Mouse (Mus musculus) heart, postnatal 25 days (tissue): Measurements from ENCODE around the gene Stim2. TPM values are rescaled to one million over a fixed set of nuclear protein-coding genes. Genes with fewer than 3 reads are reported as not detected.

Experiments used
- DNase-seq: peaks from one replicate; pipeline ENCODE4 v3.0.0; 2022; ENCODE audit warnings: low spot score
- intact Hi-C: fragments of 180-260 bp; cut with DNase I; formaldehyde crosslinking; loops from one replicate; pipeline ENCODE4 v1.15.1; 2025
- total RNA-seq, 2 experiments: library from RNA; stranded (reverse); gene quantifications; 2 replicates each; pipeline ENCODE4 v1.2.3; 2021

The Stim2 gene
- total RNA-seq, 2 experiments from 2014 or later, result 12.4 to 16.6 TPM

DNA sequence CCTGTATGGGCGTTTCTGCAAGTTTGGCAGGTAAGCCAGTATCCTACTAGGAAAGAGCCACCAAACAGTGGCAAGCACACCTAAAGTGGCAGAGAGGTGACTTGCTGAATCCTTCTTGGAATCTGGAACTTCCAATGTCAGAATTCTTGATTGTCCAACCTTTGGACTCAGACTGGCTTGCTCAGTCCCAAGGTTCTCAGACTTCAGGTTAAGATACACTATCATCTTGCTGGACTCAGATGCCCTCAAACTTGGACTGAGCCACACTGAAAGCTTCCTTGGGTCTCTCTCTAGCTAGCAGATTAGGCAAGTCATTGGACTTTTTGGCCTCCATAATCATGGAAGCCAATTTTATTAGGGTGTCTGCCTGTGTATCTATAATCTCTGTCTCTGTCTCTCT lies 10.8 kb upstream of the Stim2 start:
- DNase-seq, result no peak
- intact Hi-C loops, result no loop called here

DNA sequence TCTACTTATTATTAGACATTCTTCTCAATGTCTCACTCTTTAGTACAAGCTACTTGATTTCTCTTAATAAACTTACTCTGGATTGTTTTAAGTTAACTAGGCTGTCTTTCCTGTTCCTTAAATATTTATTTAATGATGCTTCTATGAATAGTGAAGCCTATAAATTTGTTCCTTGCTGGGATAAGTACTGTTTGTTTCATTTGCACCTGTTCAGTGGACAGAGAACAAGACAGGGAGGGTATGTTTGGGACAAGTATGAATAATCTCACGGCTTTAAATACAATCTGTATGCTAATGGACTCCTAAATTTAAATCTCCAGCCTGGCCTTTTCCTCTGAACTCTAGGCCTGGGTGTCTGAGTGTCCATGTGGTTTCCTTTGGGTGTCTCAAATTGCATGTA lies 10.2 kb upstream of the Stim2 start:
- intact Hi-C loops, result no loop called here
- DNase-seq, result no peak

DNA sequence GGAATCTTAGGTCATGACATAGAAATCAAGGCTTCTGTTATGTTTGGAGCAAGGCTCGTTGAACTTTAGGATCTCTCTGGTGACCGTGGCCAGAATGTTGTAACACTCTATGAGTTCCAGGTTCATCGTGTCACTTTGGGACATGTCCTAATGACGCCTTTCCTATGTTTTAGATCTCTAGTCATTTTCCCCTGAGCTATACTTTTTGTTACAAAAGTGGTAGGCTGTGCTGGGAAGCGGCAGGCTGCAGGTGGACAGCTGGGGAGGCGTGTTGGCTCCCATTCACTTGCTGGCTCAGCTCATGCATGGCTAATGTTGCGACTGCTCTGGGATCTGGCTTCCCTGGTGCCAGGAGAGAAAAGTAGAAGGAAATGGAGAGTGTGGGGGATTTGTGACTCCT lies 5.7 kb upstream of the Stim2 start:
- DNase-seq, result no peak
- intact Hi-C loops, result no loop called here

DNA sequence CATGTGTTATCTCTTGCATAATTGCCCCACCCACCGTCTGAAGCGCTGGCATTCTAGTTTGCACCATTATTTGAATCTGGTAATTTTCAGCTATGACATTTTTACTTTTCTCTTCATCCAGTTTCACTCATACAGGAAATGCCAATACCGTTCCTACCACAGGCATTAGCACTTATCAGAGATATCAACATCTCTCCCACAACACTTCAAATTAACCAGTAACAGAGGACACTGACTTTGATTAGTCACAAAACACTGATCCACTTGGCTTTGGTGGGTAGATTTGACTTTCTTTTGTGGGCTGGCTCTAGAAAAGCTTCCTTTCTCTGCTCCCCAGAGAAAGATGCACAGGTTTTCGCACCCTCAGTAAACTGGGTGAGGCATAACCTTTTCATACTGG lies 3.7 kb upstream of the Stim2 start:
- intact Hi-C loops, result loop anchor here (2.0 kb wide), 2 partner anchors 42 to 66 kb away; no protein-coding TSS in a partner anchor
- no peak for DNase-seq

DNA sequence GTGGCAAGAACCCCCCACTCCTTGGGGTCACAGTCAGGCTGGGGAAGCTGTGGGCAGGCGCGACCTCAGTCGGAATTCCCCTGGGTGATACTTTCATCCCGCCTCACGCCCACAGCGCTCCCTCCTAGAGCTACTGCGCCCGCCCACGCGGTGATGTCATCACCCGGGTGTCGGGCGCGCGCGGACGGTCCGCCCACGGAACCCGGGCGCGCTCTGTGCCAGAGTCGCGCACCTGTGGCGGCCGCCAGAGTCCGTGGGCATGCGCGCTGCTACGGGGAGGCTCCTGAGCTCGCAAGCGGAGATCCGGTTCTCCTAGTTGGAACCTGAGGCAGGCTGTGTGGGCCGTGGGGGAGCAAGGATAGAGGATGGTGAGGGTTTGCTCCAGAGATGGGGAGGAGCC lies 3.0 kb upstream of the Stim2 start:
- intact Hi-C loops, result loop anchor here (2.0 to 5.0 kb wide), 4 partner anchors 43 to 123 kb away; no protein-coding TSS in a partner anchor

DNA sequence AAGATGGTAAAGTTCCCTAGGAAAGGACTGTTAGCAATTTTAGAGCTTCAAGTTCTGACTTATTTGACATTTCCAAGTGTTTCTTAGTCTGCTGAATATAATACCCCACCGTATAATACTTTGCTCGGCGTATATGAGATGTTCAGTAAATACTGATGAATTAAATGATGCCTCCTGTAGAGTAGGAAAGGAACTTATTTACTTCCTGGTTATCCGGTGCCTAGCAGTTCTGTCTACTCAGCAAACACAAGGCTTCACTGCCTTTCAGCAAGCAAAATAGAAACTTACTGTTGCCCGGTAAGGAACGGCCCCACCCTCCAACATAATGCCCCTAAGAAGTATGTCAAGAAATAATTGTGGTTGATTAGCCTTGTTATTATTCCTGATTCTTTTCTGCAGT lies 1.5 kb upstream of the Stim2 start:
- no peak for DNase-seq
- intact Hi-C loops, result loop anchor here (5.0 kb wide), 2 partner anchors 115 to 125 kb away; no protein-coding TSS in a partner anchor

More for the DNA sequence above, 3.0 kb upstream of the Stim2 start:
- DNase-seq, result peak; percentile 77

DNA sequence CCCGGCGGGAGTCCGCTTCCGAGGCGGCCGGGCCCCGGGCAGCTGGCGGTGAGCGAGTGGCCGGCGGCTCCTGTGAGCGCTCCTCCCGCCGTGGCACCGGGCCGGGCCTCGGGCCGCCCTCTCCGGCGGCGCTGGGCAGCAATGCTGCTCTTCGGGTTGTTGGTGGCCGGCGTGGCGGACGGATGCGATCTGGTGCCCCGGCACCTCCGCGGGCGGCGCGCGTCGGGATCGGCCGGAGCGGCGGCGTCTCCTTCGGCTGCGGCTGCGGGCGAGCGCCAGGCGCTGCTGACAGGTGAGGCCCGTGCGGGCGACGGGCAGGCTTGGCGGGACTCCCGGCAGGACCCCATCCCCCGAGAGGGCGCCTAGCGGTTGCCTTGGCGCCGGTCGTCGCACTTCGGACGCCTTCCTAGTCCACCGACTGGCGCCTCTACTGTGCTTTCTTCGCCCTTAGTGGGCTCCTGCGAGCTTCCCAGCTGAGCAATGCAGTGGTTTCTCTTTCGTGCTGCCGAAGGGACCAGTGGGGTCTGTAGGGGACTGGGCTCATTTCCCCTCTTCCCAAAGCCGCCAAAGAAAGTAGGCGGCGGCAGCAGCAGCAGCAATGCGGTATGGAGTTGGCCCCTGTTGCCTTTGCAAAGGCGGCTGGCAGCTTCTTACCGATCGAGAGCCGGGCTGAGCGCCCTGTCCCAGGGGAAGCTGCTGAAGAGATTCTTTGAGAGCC lies 603 bp downstream of the Stim2 start:
- intact Hi-C loops, result loop anchor here (5.0 kb wide), 2 partner anchors 113 to 127 kb away; no protein-coding TSS in a partner anchor
- DNase-seq, result peak; percentile 35

DNA sequence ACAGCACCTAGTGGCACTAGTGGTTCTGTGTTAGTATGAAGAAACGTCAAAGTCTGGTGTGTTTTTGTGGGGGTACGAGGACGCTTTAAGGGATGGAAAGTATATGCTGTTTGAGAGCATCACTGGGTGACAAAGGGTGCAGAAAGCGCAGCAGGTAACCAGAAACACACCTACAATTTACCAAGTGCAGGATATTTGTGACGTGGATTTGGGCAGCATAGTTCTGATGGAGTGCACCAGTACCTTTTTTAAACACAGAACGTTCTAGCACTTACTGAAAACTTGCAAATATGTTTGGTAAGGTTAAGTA lies 1.1 kb downstream of the Stim2 start:
- no peak for DNase-seq
- intact Hi-C loops, result loop anchor here (5.0 kb wide), 2 partner anchors 113 to 127 kb away; no protein-coding TSS in a partner anchor

DNA sequence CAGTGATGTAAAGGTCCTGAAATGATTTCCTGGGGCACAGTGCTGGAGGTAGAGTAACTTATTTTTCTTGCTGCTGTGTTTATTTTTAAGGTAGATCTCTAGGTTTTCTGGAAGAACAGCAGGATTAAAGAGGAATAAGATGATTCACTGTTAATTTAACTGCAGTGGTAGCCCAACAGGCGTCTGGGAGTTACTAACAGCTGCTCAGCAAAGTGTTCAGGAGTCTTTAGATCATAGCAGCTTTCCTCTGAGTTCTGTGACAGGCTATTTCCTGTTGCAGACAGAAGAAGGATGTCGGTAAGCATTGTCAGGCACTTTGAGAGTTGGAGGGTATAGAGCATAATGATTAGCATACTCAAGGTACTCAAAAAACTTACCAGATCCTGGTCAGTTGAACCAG lies 1.5 kb downstream of the Stim2 start:
- no peak for DNase-seq
- intact Hi-C loops, result loop anchor here (5.0 kb wide), 3 partner anchors 47 to 128 kb away; no protein-coding TSS in a partner anchor

DNA sequence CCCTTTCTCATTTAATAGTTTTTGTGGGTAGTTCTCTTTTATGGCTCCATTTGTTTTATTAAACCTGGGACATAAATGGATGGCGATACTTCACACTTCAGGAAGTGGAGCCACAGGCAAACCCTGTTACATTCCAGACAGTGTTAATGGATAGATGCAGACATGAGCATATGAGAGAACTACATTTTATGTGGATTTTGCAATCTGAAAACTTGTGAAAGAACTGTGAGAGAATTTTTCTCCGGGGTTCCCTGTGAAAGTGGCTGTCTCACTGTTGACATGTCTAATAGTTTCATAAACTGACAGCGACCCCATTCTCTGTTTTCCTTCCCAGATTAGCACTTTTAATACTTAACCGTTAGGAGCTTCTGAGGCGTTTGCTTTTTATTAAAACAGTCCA lies 2.7 kb downstream of the Stim2 start:
- DNase-seq, result no peak
- intact Hi-C loops, result loop anchor here (5.0 kb wide), 1 partner anchor 46 kb away; no protein-coding TSS in a partner anchor

DNA sequence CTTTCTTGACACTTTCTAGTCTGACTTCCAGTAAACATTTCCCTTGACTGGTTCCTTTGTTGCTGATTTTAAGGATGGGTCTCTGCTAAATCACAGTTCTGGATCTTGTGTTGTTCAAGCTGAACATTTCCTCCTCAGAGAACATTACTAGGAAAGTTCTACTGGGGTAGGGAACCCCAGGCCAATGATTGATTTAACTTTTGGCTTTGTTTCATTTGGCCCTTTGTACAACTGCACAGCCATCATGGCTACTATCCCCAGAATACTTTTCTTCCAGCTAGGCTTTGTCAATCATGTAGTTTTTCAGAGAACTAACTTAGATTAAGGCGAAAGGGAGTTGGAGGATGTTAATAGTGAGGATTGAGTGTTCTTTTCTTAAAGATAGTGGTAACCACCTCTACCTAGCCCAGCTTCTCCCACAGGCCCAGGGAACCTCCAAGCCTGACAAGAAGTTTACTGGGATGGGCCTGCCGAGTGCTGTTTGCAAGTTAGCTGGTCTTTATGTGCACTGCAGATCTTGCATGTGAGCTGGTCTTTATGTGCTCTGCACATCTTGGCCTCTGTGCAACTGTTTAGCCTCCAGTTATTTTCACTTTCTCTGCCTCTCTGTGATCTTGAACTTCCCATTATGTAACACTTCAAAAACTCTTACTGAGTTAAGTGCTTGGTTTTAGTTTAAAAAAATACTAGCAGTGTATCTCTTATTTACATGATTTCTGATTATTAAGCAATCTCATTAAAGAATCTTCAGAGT lies 7.0 kb downstream of the Stim2 start:
- intact Hi-C loops, result no loop called here

DNA sequence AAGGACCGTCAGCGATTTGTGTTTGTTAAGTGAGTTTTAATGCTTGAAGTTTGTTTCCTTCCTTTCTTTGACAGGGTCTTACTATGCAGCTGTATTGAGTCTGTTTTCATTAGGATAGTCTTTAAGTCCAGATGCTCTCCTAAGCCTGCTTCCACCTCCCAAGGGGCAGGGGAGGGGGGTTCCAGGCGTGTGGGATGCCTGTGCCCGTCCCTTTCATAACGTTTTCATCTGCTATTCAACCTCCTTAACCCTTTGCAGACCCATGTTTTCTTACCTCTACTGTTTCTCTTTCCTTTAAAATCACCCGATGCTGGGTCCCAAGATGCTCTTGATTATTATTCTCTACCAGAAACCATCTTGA lies 7.5 kb downstream of the Stim2 start:
- intact Hi-C loops, result no loop called here
- DNase-seq, result no peak

More for the DNA sequence above, 7.0 kb downstream of the Stim2 start:
- DNase-seq, result no peak

DNA sequence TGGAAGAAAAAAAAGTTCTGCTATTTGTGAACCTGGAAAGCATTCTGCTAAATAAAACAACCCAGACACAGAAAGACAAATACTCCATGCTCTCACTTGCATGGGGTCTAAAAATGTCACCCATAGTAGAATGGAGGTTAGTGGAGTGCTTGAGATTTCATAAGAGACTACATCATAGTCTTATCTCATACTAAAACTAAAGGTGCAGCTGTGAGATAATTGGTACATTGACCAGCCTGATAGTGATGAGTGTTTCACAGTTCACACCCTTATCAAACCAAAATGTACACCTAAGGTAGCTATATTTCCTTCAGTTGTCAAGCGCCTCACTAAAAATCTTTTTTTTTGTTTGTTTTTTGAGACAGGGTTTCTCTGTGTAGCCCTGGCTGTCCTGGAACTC lies 8.5 kb downstream of the Stim2 start:
- intact Hi-C loops, result no loop called here
- DNase-seq, result no peak

DNA sequence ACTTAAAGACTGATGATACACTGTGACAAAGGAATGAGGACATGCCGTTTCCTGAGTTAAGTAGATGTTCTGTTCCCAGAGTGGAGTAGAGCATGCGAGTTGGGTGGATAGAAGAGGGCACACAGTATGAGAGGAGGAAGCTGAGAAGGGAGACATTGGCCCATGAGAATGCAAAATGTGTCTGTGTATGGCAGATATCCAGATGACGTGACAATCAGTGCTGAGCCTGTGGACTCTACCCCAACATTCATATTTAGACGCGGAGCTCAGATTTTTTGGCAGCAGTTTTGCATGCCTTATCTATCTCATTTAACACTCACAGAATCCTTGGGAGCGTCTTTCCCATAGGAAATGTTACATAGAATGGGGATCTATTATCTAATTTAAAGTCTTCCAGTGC lies 9.3 kb downstream of the Stim2 start:
- no peak for DNase-seq

DNA sequence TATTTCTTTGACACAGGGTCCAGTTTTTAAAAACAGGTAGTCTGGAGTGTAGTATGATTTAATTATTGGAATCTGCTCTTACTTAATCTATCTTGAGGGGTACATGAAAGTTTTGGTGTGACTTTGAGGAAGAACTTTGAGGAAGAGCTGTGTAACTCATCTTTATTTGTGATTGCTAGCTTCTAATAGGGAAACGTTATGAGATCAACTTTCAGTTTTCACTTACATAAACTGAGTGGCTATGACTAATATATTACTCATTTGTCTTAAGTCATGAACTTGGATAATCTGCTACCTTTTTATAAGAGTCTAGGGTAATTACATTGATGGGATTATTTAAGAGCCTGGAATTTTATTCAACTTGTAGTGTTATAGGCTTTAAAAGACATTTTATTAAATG lies 15.0 kb downstream of the Stim2 start:
- intact Hi-C loops, result no loop called here
- no peak for DNase-seq

More for the DNA sequence above, 9.3 kb downstream of the Stim2 start:
- intact Hi-C loops, result no loop called here

DNA sequence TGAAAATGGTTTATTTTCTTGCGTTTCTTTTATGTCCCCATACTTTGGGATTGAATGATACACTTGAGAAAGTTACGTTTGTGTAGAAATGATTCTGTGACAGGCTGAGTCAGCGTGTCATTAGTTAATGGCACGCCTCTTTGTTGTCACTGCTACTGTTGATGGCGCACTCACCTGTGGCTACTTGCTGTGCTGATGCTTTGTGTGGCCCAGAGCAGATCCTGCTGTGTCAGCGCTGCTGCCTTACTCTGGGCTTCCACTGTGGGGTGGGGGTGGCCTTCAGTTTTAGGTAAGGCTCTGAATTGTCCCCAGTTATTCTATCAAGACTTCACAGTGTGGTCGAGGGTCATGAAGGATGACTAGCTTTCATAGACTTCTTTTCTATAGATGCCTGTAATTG lies 18.8 kb downstream of the Stim2 start:
- no peak for DNase-seq
- intact Hi-C loops, result no loop called here

DNA sequence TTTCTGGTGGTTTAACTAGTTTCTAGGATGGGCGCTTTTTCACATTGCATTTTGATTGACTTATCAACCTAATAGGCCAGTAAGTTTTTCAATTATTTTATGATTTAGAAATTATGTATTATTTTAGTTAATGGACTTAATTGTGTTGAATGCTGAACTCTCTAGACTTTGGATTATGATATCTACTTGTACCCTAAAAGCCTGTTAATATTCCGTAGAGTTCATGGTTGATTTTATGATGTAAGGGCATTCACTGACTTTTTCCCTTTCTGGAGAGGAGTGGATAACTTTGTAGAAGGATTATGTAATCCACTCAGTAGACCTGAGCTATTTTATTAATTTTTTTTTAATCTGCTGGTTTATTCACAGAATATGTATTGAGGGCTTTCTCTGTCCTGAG lies 20.6 kb downstream of the Stim2 start:
- intact Hi-C loops, result no loop called here

DNA sequence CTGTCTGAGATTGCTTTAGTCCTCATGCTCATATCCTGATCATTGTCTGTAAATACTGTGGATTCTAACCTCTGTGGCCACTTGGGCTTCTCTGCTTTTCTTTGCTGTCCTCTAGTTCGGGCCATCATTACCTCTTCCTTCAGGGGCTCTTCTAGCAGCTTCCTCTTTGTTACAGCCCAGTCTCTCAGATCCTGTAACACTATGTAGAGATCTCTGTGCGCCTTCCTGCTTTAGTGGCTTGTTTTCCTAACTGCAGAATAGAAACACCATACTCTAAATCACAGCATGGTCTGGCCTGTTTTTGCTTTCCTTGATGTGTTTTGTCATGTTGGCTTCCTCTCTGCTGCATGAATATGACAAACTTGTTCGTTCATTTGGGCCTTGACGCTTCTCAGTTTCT lies 21.2 kb downstream of the Stim2 start:
- no peak for DNase-seq
- intact Hi-C loops, result no loop called here

More for the DNA sequence above, 20.6 kb downstream of the Stim2 start:
- DNase-seq, result no peak

DNA sequence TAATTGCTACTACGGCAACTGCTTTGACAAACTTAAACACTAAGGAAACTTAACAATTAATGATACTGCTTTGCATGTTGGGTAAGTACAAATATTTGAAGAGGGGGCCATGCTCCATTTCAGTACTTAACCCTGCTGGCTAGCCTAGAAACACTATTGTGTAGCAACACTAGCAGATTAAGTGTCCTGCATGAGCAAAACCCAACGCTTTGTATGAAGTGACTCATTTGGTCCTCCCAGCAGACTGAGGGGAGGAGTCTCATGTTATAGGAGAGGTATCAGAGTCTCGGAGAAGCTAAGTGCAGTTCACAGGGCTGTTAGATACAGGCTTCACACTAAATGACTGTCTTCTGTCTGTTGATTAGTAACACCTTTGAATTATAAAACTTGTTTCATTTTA lies 26.3 kb downstream of the Stim2 start:
- intact Hi-C loops, result no loop called here
- no peak for DNase-seq

DNA sequence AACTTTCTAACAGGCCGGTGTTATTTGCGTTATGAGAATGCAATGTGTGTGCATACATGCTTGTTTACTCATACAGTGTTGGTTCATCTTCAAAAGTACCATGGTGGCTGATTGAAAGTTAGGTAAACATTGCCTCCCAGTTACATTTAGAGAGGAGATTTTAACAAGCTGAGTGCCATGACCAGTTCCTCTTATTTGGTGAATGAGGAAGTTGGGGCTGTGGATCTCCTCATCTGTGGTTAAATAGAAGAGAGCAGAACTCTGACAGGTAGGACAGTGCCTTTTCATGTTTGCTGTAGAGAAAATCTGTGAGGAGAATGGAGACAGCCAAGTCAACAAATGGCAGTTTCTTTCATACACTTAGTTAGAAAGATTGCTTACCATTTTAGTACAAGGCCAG lies 27.3 kb downstream of the Stim2 start:
- no peak for DNase-seq

DNA sequence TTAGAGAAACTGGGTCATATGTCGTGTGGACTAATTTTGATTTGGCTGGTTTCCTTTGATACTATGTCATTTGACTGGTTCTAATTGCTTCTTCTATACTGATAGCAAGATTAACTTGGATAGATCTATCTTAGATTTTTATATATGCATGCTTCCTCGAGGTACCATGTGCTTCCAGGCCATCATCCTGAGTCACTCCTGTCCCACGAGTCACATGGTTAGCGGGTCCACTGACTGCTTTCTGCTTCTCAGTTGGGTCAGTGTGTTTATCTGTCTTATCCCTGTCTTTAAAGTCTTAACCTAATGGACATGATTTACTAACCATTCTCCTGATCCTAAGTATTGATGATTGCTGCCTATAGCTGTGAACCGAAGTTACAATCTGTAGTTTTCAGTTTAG lies 34.9 kb downstream of the Stim2 start:
- no peak for DNase-seq
- intact Hi-C loops, result loop anchor here (5.0 kb wide), 1 partner anchor 39 kb away; no protein-coding TSS in a partner anchor

More for the DNA sequence above, 27.3 kb downstream of the Stim2 start:
- intact Hi-C loops, result no loop called here
